Mouse (Mus musculus): ENCODE data around the gene Slco3a1. TPM values are rescaled to one million over a fixed set of nuclear protein-coding genes. Genes with fewer than 3 reads are reported as not detected.
A peak's percentile ranks its signal among the peaks of the same experiment; 100 is the strongest.

Slco3a1 gene
- total and polyA plus RNA-seq, 2 experiments from 2014 or later = 23.4 to 39.2 TPM

DNA sequence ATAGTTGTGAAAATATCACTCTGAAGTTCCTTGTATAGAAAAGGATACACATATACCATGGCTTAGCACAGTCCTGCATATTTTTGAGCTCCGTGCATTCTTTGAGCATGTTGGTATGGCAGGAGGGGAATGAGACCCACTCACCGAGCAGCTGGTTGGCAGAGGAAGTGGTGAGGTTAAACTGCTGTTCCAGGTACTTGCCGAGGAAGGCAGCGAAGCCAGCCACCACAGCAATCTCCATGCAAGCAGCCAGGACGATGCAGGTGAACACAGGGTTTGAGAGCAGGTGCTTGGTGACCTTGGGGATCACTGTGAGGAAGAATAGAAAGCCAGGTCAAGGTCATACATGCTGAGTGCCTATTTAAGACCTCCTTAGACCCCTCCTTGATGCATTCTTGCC, 226.9 kb downstream of the Slco3a1 start:
- Histone ChIP-seq H3K9ac (replicated peaks; ENCODE audit: low read length, poor library complexity, severe bottlenecking) (no peak overlapping the region), H3K36me3 (ENCODE audit: insufficient read depth, low read length) (no peaks in the 10 kb centered on the region), H3K9me3 (ENCODE audit: low read length) (no peaks in the 10 kb centered on the region), H3K27me3 (ENCODE audit: insufficient read depth, low read length) (no peaks in the 10 kb centered on the region), H3K4me3 (ENCODE audit: low read depth, low read length) (no peak overlapping the region), H3K4me1 (ENCODE audit: insufficient read depth, low read length) (peaks cover 11% of the 10 kb centered on the region), H3K27ac (ENCODE audit: low read depth, low read length) (no peak overlapping the region), H3K4me2 (ENCODE audit: low read depth, low read length, poor library complexity, severe bottlenecking) (no peak overlapping the region)
- WGBS = 89% methylated on average over 5 of the region's 5 CpGs
- ATAC-seq (ENCODE audit: low FRiP score) = no peak
- no peak for DNase-seq (ENCODE audit: low spot score)
- TF ChIP-seq CTCF (IDR thresholded peaks at IDR 0.05) = no peak

DNA sequence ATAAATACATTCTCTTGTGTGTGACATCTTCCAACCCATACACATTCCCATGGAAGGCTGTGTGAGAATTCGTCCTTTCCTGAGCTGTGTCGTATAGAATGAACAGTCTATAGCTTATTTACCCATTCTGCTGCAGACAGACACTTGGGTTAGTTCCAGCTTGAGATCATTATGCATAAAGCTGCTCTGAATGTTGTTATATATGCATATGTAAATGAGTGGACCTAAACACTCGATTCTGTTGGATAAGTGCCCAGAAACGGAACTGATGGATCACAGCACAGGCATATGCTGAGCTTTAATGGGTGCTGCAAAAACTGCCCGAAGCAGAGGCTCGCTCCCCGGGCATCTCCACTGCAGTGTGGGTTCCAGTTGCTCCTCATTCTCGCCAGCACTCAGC, 229.5 kb downstream of the Slco3a1 start:
- 48% methylated on average over 8 of the region's 8 CpGs for WGBS

DNA sequence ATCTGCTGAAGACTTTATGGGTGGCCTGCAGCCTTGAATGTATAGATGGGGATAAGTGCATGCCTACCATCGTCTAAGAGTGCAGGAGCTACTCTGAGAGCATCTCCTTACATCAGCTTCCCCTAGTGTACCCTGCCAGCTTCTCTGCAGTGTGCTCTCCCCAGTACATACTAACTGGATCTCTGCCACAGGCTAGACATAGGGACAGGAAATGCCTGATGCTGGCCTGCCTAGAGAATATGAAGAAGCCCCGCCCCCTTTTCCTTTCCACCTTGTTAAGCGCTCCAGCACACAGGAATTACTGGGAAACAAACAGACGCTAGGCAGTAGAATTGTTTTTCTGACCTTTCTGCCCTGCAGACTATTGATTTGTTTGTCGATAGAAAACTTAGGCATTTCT, 230.9 kb downstream of the Slco3a1 start:
- Histone ChIP-seq H3K4me3 (ENCODE audit: low read depth, low read length) (no peak overlapping the region), H3K4me2 (ENCODE audit: low read depth, low read length, poor library complexity, severe bottlenecking) (no peak overlapping the region), H3K9me3 (ENCODE audit: low read length) (no peaks in the 10 kb centered on the region), H3K4me1 (ENCODE audit: insufficient read depth, low read length) (peaks cover 11% of the 10 kb centered on the region), H3K36me3 (ENCODE audit: insufficient read depth, low read length) (no peaks in the 10 kb centered on the region), H3K27me3 (ENCODE audit: insufficient read depth, low read length) (no peaks in the 10 kb centered on the region), H3K9ac (replicated peaks; ENCODE audit: low read length, poor library complexity, severe bottlenecking) (no peak overlapping the region), H3K27ac (ENCODE audit: low read depth, low read length) (peak overlapping the region; percentile 39; the same call in 1 of the 2 replicates)
- no peak for DNase-seq (ENCODE audit: low spot score)
- no peak for TF ChIP-seq CTCF (IDR thresholded peaks at IDR 0.05)
- WGBS = 64% methylated on average over 5 of the region's 5 CpGs
- no peak for ATAC-seq (ENCODE audit: low FRiP score)

More for the DNA sequence above, 229.5 kb downstream of the Slco3a1 start:
- Histone ChIP-seq H3K9ac (replicated peaks; ENCODE audit: low read length, poor library complexity, severe bottlenecking) (no peak overlapping the region), H3K4me2 (ENCODE audit: low read depth, low read length, poor library complexity, severe bottlenecking) (no peak overlapping the region), H3K27ac (ENCODE audit: low read depth, low read length) (no peak overlapping the region), H3K9me3 (ENCODE audit: low read length) (no peaks in the 10 kb centered on the region), H3K4me3 (ENCODE audit: low read depth, low read length) (no peak overlapping the region), H3K36me3 (ENCODE audit: insufficient read depth, low read length) (no peaks in the 10 kb centered on the region), H3K4me1 (ENCODE audit: insufficient read depth, low read length) (peaks cover 11% of the 10 kb centered on the region), H3K27me3 (ENCODE audit: insufficient read depth, low read length) (no peaks in the 10 kb centered on the region)
- TF ChIP-seq CTCF (IDR thresholded peaks at IDR 0.05) = no peak
- DNase-seq (ENCODE audit: low spot score) = peak; percentile 57
- ATAC-seq (ENCODE audit: low FRiP score) = no peak

DNA sequence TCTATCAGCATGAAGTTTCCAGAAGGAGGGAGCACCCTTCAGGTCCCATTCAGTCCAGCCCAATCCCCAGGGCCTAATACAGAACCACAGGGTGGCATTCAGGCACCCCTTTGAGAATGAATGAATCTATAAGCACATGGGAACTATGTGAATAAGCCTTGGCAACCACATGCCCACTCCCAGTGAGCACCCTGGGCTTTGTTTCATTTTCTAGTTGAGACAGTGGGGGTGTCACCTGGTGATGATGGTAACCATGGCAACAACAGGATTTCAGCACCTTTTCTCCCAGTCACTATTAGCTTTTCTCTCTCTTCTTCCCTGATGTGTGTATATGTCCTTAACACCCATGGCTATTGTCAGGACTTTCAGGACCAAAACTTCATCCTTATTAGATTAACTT, 231.4 kb downstream of the Slco3a1 start:
- peaks cover 11% of the 10 kb centered on the region for H3K4me1 ChIP-seq (ENCODE audit: insufficient read depth, low read length)

DNA sequence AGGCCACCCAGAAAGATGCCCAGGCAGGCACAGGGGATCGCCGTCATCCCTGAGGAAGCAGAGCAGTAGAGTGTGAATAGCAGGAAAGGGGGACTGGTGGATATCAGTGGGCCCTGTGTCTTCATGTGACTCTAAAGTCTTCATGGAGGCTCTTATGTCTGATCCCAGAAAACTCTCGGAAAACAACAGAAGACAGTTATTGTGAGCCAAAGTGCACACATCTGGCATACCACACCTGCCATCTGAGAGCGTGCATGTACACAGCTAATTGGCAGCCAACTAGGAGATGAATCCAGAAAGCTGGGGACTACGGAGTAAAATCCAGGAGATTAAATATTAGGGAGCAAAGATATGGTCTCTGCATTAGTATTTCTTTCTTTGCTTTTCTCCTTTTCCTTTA, 233.9 kb downstream of the Slco3a1 start:
- no peak overlapping the region for H3K4me3 ChIP-seq (ENCODE audit: low read depth, low read length)
- H3K27ac ChIP-seq (ENCODE audit: low read depth, low read length) = no peak overlapping the region
- H3K27me3 ChIP-seq (ENCODE audit: insufficient read depth, low read length) = no peaks in the 10 kb centered on the region
- H3K4me1 ChIP-seq (ENCODE audit: insufficient read depth, low read length) = peaks cover 14% of the 10 kb centered on the region
- WGBS = 91% methylated on average over 5 of the region's 5 CpGs
- no peak overlapping the region for H3K4me2 ChIP-seq (ENCODE audit: low read depth, low read length, poor library complexity, severe bottlenecking)
- DNase-seq (ENCODE audit: low spot score) = no peak
- no peak overlapping the region for H3K9ac ChIP-seq (replicated peaks; ENCODE audit: low read length, poor library complexity, severe bottlenecking)
- TF ChIP-seq CTCF (IDR thresholded peaks at IDR 0.05) = no peak
- H3K36me3 ChIP-seq (ENCODE audit: insufficient read depth, low read length) = peaks cover 4% of the 10 kb centered on the region; the same call in 1 of the 2 replicates
- H3K9me3 ChIP-seq (ENCODE audit: low read length) = no peaks in the 10 kb centered on the region
- no peak for ATAC-seq (ENCODE audit: low FRiP score)

More for the DNA sequence above, 231.4 kb downstream of the Slco3a1 start:
- peak overlapping the region; percentile 39 for H3K27ac ChIP-seq (ENCODE audit: low read depth, low read length)
- peak; percentile 40 for DNase-seq (ENCODE audit: low spot score)
- H3K4me2 ChIP-seq (ENCODE audit: low read depth, low read length, poor library complexity, severe bottlenecking) = no peak overlapping the region
- H3K9me3 ChIP-seq (ENCODE audit: low read length) = no peaks in the 10 kb centered on the region
- peaks cover 2% of the 10 kb centered on the region; the same call in 1 of the 2 replicates for H3K36me3 ChIP-seq (ENCODE audit: insufficient read depth, low read length)
- H3K4me3 ChIP-seq (ENCODE audit: low read depth, low read length) = no peak overlapping the region
- peak; percentile 67 for ATAC-seq (ENCODE audit: low FRiP score)
- no peaks in the 10 kb centered on the region for H3K27me3 ChIP-seq (ENCODE audit: insufficient read depth, low read length)
- no peak for TF ChIP-seq CTCF (IDR thresholded peaks at IDR 0.05)
- no peak overlapping the region for H3K9ac ChIP-seq (replicated peaks; ENCODE audit: low read length, poor library complexity, severe bottlenecking)

DNA sequence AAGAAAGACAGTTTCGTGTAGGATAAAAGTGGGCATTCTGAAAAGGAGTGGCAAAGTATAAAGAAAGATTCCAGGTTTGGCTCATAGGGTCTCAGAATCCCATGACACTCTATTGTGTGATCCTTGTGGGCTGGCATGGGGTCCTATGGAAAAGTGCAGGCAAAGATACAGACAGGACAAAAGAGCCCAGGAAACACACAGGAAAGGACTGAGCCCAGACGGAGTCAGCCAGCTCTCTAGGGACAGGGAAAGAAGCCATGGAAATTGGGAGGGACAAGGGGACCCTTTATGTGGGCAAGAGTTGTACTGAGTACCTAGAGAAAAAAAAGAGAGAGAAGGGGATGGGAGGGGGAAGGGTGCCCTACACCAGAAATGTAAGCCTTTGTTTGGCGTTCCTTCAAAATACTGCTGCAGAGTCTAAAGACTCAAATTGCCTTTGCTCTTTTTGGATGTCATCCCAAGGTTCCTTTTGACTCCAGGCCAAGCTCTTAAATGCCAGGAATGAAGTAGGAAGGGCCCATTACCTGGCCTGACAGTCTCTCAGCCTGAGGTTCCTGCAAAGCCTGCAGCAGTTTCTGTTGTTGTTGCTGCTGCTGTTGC, 238.6 kb downstream of the Slco3a1 start:
- H3K27me3 ChIP-seq (ENCODE audit: insufficient read depth, low read length) = no peaks in the 10 kb centered on the region
- peaks cover 2% of the 10 kb centered on the region; the same call in 1 of the 2 replicates for H3K4me1 ChIP-seq (ENCODE audit: insufficient read depth, low read length)
- H3K4me2 ChIP-seq (ENCODE audit: low read depth, low read length, poor library complexity, severe bottlenecking) = no peak overlapping the region
- peaks cover 4% of the 10 kb centered on the region; the same call in 1 of the 2 replicates for H3K36me3 ChIP-seq (ENCODE audit: insufficient read depth, low read length)
- no peak overlapping the region for H3K27ac ChIP-seq (ENCODE audit: low read depth, low read length)
- DNase-seq (ENCODE audit: low spot score) = peak; percentile 30
- ATAC-seq (ENCODE audit: low FRiP score) = no peak
- H3K9me3 ChIP-seq (ENCODE audit: low read length) = no peaks in the 10 kb centered on the region
- H3K4me3 ChIP-seq (ENCODE audit: low read depth, low read length) = no peak overlapping the region
- no peak overlapping the region for H3K9ac ChIP-seq (replicated peaks; ENCODE audit: low read length, poor library complexity, severe bottlenecking)
- no peak for TF ChIP-seq CTCF (IDR thresholded peaks at IDR 0.05)
- WGBS = 71% methylated on average over 3 of the region's 3 CpGs

All from midbrain, postnatal 0 days (tissue).